Mouse (Mus musculus) heart, postnatal 0 days (tissue): ENCODE results near the gene Rptor.

Experiments used
- CTCF ChIP-seq: IDR thresholded peaks from 2 replicates; pipeline ENCODE4 v1.5.1; 2016; ENCODE audit warnings: antibody characterized with exemption, control low read depth, low read depth
- EP300 ChIP-seq: IDR thresholded peaks from 2 replicates; pipeline ENCODE4 v1.6.1; 2016; ENCODE audit warnings: antibody characterized with exemption, low read depth

DNA sequence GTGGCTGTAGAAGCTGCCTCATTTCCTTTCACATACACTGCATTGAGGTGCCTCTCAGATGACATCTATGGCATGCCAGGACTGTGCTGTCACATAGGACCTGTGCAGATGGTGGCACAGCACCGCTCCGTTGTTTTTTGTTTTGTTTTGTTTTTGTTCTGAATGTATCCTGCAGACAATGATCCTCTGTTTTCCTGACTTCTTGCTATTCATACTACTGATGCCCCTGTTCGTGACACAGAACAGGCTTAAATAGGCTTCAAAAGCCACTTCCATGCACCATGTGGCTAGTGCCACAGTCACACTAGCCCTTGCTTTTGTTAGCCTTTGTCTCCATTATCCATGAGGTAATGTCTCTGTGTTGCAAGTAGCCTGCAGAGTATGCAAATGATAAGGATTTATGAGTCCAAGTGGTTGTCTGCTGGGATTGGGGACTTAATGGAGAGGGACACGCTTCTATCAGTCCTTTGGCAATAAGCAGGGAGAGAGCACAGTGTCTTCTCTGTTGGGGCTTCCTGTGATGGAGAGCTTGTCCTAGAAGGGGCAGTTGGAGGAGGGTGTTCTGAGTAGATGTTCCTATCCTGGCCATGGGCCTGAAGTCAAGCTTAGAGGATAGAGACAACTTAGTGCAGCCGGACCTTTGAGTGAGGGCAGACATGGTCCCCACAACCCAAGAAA lies 164.2 kb downstream of the Rptor start:
- no peak for TF ChIP-seq CTCF
- TF ChIP-seq EP300: no peak
